Mouse (Mus musculus) v-Abl transformed pro-B cells (cell line): ENCODE measurements around the gene Vps45.

Source experiments
- in situ Hi-C, 2 experiments: fragments of 400-800 bp; cut with MboI; formaldehyde crosslinking; loops; one replicate each; pipeline ENCODE4 v1.15.1; 2025; ENCODE audit not compliant: unreplicated experiment in 2 of 2

The Vps45 gene

DNA sequence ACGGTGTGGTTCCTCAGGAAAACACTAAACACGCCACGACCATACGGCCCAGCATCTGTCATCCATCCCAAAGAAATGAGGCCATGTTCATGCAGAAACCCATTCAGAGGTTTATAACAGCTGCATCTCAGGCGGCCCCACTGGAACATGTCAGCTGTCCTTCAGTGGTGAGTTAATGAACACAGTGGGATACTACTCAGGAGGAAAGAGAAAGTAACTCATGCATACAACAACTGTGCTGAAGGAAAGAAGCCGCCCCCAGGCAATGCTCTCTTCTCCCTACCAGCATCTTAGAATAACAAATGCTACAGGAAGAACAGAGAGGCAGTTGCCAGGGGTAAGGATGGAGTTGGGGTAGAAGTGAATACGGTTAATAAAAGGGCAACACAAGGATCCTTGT is 7.5 kb downstream of the Vps45 start:
- in situ Hi-C loops = loop anchor here (5.0 to 25.0 kb wide), 6 partner anchors 83 to 526 kb away; partner anchors contain the start of genes Ciart (in 1 of the 2) and Ctss (in 1 of the 2)

DNA sequence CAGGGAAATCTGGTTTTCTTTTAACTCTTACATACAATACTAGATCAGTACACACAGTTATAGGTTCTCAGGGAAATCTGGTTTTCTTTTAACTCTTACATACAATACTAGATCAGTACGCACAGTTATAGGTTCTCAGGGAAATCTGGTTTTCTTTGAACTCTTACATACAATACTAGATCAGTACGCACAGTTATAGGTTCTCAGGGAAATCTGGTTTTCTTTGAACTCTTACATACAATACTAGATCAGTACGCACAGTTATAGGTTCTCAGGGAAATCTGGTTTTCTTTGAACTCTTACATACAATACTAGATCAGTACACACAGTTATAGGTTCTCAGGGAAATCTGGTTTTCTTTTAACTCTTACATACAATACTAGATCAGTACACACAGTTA is 13.7 kb downstream of the Vps45 start:
- in situ Hi-C loops = loop anchor here in 1 of 2 experiments (5.0 kb wide), 1 partner anchor 42 kb away; no protein-coding TSS in a partner anchor

DNA sequence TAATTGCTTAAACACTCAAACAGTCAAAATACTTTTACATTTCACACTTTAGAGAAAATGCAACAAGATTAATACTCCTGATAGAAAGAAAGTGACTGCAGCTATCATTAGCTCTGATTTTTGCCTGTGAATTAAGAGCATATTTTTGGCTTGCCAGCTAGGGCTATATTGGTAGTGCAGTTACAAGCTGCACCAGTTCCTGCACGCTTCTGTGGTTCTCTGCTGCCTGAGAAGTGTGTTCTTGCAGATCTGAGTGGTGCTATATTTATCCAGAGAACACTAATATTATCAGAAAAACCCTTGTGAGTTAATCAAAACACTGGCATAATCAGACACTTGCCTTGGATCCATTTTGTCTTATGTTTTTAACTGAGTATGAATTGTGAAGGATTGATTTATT is 15.2 kb downstream of the Vps45 start:
- in situ Hi-C loops = loop anchor here in 1 of 2 experiments (5.0 kb wide), 1 partner anchor 41 kb away; no protein-coding TSS in a partner anchor

DNA sequence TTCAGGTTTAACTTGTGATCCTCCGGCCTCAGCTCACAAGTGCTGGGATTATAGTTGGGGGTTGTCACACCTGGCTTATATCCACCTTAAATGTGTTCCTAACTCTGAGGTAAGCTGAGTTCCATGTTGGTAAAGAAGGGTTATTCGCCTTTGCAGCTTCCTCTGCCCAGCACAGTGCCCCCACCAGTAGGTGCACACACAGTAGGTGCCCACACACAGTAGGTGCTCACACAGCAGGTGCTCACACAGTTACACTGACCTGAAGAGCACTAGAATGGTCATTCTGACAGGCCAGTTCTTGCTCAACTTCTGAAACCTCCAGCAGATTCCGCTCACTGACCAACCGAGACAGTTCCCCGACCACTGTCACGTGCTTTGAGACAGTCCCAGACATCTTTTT is 17.2 kb downstream of the Vps45 start:
- in situ Hi-C loops = loop anchor here in 1 of 2 experiments (5.0 kb wide), 1 partner anchor 39 kb away; no protein-coding TSS in a partner anchor

DNA sequence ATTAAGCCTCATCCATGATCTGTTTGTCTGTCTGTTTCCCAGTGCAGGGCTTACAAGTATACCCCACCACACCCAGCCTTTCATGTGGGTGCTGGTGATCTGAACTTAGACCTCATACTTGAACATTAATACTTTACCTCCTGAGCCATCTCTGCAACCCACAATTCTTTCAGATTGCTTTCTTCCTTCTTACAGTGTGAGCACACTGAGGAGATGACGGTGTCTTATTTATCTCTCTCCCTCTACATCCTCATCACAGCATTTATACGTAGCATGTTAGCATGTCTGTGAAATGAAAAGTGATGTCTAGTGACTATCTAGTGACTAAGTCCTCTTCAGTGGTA is 17.6 kb downstream of the Vps45 start:
- in situ Hi-C loops = loop anchor here in 1 of 2 experiments (5.0 kb wide), 1 partner anchor 38 kb away; no protein-coding TSS in a partner anchor

DNA sequence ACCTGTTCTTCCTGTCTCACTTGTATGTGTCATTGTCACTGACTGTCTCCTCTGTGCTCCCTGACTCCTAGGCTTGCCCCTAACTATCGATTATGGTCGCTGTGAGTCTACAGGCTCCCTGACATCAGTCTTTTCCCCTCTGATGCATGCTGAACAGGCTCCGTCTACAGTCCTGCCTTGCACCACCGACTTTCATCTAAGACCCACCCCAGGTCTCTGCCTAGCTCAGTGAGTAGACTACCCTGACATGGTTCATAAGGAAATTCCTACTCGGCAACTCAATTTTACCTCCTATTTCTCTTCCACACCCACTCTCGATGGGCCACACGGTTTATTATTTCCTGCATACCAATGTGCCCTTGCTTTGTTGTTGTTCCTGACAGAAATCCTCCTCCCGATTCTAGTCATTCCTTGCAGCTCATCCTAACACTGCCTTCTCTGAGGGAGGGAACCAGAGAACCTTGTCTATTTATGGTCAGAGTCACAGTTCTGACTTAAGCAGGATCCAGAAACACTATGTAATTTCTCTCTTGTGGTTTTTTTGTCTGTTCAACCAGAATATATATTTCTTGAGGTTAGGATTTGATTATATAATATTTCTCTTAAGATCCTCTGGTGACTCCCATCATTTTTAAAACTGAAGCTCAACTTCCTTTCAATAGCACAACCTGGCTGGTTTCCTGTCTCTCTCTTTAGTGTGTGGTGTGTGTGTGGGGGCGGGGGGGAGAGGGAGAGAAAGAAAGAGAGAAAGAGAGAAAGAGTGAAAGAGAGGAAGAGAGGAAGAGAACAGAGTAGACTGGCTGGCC is 18.2 kb downstream of the Vps45 start:
- in situ Hi-C loops = loop anchor here in 1 of 2 experiments (5.0 kb wide), 1 partner anchor 38 kb away; no protein-coding TSS in a partner anchor

DNA sequence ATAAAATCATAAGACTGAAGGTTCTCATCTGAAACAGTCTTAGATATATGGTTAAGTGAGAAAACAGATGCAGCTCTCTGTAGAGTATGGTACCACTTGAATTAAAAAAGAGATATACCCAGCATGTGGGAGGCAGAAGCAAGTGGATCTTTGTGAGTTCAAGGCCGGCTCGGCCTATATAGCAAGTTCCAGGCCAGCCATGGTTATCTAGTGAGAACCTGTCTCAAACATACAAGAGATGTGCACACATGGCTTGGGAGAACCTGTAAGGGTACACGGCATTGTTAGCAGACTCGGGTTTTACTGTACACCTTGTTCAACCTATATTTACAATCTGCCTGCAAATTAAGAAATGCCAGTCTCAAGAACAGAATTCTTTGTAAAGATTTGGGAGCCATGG is 19.4 kb downstream of the Vps45 start:
- in situ Hi-C loops = no loop called here

DNA sequence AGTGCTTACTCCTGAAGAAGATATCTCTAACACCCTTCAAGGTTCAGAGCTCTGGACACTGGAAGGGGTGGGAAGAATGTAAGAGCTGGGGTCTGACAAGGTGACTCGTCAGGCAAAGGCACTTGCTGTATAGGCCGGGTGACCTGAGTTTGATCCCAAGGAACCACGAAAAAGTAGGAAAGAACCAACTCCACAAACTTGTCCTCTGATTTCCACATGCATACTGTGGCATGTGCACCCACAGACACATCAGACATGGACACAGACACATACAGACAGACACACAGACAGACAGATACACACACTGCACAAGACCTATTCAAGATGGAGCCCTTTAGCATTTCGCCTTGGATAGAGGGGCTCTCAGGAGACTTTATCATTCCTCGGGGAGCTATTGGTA is 20.1 kb downstream of the Vps45 start:
- in situ Hi-C loops = no loop called here

DNA sequence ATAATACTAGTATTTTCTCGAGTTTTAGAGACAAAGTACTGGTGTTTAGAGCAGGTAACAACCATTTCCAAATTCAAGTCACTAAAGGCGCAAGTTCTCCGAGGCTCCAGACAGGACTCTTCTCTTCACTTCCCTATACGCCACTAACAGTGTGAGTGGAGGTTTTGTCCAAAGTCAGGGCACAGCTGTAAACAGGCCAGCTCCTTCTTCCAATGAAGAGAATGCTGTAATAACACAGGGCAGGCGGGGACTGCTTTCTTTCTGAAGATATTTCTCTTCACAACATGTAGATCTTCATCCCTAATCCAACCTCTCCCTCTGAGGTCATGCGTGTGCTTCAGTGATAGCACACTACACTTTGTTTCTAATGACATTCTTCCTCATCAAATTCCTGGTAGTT is 21.5 kb downstream of the Vps45 start:
- in situ Hi-C loops = no loop called here

DNA sequence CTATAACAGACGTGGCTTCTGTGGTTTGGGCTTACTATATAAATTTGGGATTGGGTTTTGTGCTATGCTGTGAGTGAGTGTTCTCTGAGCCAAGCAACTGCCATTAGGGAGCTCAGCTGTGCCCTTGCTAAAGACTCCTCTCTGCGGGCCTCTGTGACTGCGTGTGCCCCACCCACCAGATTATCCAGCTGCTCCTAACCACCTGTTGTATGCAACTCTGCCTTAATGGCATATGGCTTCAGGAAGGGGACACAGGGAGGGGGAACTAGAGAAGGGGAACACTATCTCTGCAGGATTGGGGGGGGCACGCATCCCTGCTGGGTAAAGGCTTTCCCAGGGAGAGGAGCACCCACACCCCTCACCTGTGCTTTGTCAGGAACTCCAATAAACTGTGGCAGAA is 25.2 kb downstream of the Vps45 start:
- in situ Hi-C loops = no loop called here

DNA sequence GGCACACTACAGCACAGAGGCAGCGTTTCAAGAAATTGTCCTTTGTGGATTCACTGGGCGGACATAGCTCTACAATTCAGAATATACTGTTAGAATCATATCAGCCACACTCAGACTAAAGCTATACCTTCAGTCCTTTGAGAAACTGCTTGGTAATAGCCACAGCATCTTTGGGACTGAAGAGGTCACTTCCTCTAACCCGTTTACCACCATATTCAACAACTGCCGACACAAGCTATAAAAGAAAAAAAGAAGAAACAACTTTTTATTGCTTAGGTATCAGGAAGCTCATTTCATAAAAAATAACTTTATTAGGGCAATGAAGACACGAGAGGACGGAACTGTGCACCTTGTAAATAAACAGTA is 25.6 kb downstream of the Vps45 start:
- in situ Hi-C loops = no loop called here

DNA sequence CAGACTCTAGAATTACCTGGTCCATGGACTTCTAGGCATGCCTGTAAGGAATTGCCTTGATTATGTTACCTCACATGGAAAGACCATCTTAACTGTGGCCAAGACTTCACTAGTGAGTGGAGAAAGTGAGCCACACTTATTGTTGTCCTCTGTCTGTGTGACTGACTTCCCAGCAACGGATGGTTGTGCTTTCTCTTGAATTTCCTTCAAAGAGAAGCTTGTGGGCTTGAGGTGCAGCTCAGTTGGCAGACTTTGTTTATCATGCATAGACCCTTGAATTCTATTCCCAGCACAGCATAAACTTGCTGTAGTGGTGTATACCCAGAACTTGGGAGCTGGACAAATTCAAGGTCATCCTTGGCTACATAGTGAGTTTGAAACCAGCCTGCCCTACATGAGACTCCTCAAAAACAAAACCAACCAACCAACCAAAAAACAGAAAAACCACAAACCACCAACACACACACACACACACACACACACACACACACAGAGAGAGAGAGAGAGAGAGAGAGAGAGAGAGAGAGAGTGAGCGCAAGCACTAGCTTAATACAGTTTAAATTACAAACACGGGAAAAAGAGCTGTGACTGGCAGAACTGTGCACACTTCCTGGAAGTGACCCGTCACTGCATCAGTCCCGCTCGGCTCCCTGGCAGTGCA is 26.1 kb downstream of the Vps45 start:
- in situ Hi-C loops = no loop called here

DNA sequence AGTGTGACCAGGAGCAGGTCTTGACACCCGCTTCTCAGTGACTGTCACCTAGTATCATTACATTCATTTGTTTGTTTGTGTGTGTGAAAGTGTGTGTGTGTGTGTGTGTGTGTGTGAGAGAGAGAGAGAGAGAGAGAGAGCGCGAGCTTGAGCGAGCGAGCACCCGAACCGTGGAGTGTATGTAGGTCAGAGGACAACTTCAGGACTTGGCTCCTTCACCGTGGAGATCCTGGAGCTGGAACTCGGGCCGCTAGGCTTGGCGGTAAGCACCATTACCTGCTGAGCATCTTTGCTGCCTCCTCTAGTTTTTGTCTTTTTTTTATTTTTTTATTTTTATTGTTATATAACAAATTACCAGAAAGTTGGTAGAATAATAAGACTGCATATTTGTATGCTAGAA is 28.5 kb downstream of the Vps45 start:
- in situ Hi-C loops = no loop called here

DNA sequence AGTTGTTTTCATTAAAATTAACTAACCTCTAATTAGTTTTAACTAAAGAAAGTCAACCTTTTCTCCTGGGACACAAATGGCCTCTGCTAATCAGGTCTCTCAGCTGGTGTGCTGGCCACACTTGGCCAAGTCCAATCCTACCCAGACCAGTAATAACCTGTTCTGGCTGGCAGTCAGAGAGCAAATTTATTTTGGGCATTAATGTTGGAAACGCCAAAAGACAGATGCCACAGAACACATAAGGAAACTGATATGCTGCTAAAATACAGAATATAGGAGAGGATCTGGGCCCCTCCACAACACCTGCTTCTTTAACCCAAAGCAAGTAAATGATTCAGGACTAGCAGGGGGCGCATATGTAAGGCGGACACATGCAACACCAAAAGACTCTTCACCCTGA is 28.9 kb downstream of the Vps45 start:
- in situ Hi-C loops = no loop called here

DNA sequence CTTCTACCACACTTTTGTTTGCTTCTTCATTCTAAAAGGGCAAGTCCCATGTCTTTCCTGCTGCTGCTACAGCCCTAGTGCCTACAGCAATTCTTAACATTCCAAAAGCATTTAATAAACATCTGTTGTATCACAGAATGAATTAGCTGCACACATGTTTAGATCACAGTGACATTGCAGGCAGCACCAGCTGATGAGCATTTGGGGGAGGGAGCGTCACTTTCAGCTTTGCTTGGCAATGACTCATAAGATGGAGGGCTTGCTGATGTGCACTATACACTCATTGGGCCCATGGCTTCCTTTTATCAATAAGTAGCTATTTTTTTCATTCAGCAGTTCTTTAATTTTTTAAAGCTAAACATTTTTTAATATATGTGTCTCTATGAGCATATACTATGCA is 30.4 kb downstream of the Vps45 start:
- in situ Hi-C loops = no loop called here

DNA sequence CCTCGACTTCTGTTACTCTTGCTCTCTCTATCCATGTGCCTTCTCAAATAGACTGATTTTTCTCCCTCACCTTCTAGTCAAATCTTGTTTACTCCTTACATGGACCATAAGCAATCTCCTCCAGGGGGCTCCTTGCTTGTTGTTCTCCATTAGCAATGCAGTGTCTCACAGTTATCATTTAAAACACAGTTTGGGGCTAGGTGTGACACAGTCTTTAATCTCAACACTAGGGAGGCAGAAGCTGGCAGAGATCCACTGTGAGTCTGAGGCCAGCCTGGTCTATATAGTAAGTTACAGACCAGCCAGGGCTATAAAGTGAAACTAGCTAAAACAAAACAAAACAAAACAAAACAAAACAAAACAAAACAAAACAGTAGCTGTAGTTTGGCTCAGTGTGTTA is 31.1 kb downstream of the Vps45 start:
- in situ Hi-C loops = no loop called here

DNA sequence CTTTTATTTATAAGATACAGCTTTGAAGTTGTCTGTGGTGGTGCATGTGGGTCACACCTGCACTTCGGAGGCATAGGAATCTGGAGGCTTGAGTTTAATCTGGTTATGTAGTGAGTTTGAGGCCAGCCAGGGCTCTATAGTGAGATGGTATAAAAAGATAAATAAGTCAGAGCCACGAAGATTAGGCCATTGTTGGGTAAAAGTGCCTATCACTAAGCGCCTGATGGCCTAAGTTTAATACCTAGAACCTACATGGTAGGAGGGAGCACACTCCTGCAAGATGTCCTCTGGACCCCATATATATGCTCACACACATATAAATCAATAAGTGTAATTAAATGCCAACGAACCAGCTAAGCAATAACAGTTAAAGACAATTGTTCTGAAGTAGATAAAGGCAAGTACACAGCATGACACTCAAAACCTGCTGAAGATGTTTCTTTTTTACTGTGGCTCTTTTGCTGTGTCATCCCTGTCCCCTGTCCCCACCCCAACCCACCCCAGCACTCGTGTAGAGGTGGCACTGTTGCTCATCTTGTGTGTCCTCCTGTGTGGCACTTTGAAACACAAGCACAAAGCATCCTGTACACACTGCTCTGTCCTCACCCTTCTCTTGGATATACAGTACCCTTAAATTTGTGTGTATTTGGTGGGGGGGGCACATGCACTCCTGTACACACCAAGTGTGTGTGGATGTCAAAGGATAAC is 36.7 kb downstream of the Vps45 start:
- in situ Hi-C loops = no loop called here

DNA sequence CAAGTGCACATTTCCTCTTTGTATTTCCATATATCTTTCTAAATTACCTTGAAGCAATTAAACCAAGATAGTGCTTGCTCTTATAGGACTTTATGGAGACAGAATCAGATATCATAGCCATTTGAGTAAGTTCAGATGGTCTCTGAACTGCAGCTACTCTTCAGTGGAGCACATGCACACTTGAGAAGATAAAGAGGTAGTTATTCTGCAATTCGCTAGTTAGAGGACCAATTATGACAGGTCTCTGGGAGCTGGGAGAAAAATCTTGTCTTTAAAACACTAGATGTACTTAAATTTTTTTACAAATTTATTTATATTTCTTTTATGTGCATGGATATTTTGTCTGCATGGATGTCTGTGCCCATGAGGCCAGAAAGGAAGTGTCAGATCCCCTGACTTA is 37.5 kb downstream of the Vps45 start:
- in situ Hi-C loops = no loop called here

DNA sequence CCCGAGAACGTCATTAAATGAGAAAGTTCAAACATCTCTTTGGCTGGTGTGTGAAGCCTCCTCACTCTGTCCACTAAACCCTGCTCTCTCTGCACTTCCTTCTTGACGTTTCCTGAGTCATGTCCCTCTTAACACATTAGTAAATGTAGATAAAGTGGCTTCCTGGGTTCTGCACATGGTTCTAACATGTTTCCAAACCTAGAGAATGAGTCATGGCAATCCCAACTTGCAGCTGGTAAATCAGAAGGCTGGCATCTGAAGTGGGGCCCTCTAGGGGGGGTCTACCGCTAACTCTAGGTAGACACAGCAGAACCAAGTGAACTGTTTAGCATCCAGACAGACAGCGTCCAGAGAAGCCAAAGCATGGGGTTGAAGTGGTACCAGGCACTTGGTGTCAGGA is 40.8 kb downstream of the Vps45 start:
- in situ Hi-C loops = no loop called here

DNA sequence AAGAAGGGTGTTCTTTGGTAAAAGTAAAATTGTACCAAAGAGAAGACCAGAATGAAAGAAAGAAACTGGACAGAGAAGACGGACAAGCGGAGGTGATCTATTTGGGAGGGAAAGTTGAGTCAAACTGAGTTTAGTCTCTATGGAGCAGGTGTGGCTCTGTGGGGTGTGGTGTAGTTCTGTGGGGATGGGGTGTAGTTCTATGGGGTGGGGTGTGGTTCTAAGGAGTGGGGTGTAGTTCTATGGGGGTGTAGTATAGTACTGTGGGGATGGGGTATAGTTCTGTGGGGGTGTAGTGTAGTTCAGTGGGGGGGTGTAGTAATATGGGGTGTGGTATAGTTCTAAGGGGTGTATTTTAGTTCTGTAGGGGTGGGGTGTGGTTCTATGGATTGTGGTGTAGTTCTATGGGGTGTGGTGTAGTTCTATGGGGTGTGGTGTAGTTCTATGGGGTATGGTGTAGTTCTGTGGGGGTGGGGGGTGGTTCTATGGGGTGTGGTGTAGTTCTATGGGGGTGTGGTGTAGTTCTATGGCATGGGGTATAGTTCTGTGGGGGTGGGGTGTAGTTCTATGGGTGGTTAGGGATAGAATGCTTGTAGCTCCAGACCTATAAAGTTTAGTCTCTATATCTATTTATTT is 41.9 kb downstream of the Vps45 start:
- in situ Hi-C loops = no loop called here

DNA sequence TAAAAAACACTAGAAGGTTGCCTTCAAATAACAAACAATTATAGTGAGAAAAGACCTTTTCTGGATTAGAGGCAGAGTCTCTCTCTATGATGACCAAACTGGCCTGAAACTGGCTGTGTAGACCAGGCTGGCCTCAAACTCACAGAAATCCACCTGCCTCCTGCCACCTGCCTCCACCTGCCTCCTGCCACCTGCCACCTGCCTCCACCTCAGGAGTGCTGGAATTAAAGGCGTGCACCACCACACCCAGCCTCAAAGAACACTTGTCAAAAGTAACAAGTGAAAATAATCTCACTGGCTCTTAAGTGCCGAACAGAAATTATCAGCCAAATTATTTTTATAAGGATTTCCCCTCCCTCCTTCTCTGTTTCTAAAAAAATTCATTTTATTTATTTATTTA is 42.6 kb downstream of the Vps45 start:
- in situ Hi-C loops = no loop called here
